ENCODE assay signal across 22 mouse cellular contexts in the genomic region with DNA sequence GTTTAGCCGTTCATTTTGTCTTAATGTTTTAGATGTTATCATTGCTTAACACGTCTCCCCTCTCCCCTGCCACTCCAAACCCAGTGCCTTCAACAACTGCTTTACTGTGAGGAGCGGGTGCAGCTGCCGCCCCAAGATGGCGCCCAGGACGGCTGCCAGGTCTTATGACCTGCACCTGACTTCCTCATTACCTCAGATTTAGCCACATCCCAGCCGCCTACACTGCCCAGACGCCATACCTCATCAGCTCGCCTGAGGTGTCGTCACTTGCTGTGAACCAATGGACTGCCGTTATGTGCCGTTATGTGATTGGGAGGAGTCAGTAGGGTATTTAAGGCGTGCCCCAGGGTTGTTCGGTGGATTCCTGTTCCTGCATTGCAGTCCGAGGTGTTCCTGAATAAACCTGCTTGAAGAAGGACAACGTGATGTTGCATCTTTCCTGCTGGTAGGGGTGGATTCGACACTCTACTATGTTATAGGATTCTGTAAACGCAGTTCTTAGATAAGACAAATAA.
DNase-seq lines count a peak whose midpoint lies in the region; ATAC-seq lines count a peak whose summit lies in the region.
"Had no signal": no experiment of that assay in that cellular context is flagged by ENCODE, and none has a peak within 500 bp of the region (broad histone marks: within the 10 kb centered on the region; RNA-seq: fewer than 3 reads in every experiment).

No protein-coding gene starts in this region.

- H3K9me3 ChIP-seq in forebrain, embryonic 10.5 days: no peaks in the 10 kb centered on the region
- H3K9me3 ChIP-seq in intestine, embryonic 16.5 days (ENCODE audit: control insufficient read depth, low read length): no peaks in the 10 kb centered on the region
- H3K9me3 ChIP-seq in midbrain, embryonic 16.5 days (replicated peaks; ENCODE audit: control insufficient read depth, low read length, poor library complexity, severe bottlenecking): no peaks in the 10 kb centered on the region
- H3K9me3 ChIP-seq: embryonic facial prominence, embryonic 10.5 days; embryonic facial prominence, embryonic 12.5 days; forebrain, embryonic 12.5 days; G1E had no signal

- DNase-seq in heart, adult 11 months: peak; percentile 83
- DNase-seq in heart, adult 9 months (ENCODE audit: low spot score in 2 of 2): no peak
- DNase-seq in 3134 (ENCODE audit: extremely low read depth, insufficient read length, low spot score) (peak; percentile 41), MN1 (ENCODE audit: low spot score) (peak; percentile 26), ZHBTc4 (ENCODE audit: low read depth, low spot score) (peak; percentile 58)
- DNase-seq in forebrain, embryonic 10.5 days (ENCODE audit: extremely low spot score, low spot score): no peak
- DNase-seq: adrenal gland, adult 2 months; adrenal gland, postnatal 10 days; adrenal gland, postnatal 25 days; cerebellum, adult 11 months; cerebellum, adult 18-20 months; cerebellum, adult 9-10 months; cerebellum, postnatal 10 days; cerebellum, postnatal 25 days had no signal

- no peaks in the 10 kb centered on the region for H3K36me3 ChIP-seq in forebrain, embryonic 10.5 days (replicated peaks)
- H3K36me3 ChIP-seq in intestine, embryonic 16.5 days (ENCODE audit: control insufficient read depth, insufficient read depth, low read length): no peaks in the 10 kb centered on the region
- H3K36me3 ChIP-seq in midbrain, embryonic 16.5 days (ENCODE audit: control insufficient read depth, insufficient read depth, low read length): no peaks in the 10 kb centered on the region
- H3K36me3 ChIP-seq: embryonic facial prominence, embryonic 10.5 days; embryonic facial prominence, embryonic 12.5 days; forebrain, embryonic 12.5 days; G1E had no signal

- H3K9ac ChIP-seq in intestine, embryonic 16.5 days (ENCODE audit: low read depth, low read length): no peak overlapping the region
- no peak overlapping the region for H3K9ac ChIP-seq in midbrain, embryonic 16.5 days (ENCODE audit: low read depth, low read length)
- H3K9ac ChIP-seq: embryonic facial prominence, embryonic 12.5 days; forebrain, embryonic 12.5 days had no signal

- no peak for ATAC-seq in intestine, embryonic 16.5 days
- ATAC-seq in midbrain, embryonic 16.5 days: no peak
- ATAC-seq: forebrain, embryonic 14.5 days; forebrain, embryonic 16.5 days had no signal

- H3K4me3 ChIP-seq in forebrain, embryonic 10.5 days: no peak overlapping the region
- no peak overlapping the region for H3K4me3 ChIP-seq in intestine, embryonic 16.5 days (ENCODE audit: low read length)
- no peak overlapping the region for H3K4me3 ChIP-seq in midbrain, embryonic 16.5 days (ENCODE audit: low read depth, low read length)
- H3K4me3 ChIP-seq: embryonic facial prominence, embryonic 10.5 days; embryonic facial prominence, embryonic 12.5 days; forebrain, embryonic 12.5 days had no signal

- whole genome bisulfite sequencing in forebrain, embryonic 10.5 days: 90% methylated on average over 18 of the region's 18 CpGs
- WGBS in intestine, embryonic 16.5 days: 92% methylated on average over 18 of the region's 18 CpGs
- WGBS in midbrain, embryonic 16.5 days: 94% methylated on average over 18 of the region's 18 CpGs

- no peak overlapping the region for H3K4me2 ChIP-seq in intestine, embryonic 16.5 days (ENCODE audit: low read depth, low read length)
- H3K4me2 ChIP-seq in midbrain, embryonic 16.5 days (ENCODE audit: low read length): no peak overlapping the region
- H3K4me2 ChIP-seq: embryonic facial prominence, embryonic 12.5 days; forebrain, embryonic 12.5 days had no signal

- no peaks in the 10 kb centered on the region for H3K27me3 ChIP-seq in forebrain, embryonic 10.5 days (ENCODE audit: poor library complexity, severe bottlenecking)
- H3K27me3 ChIP-seq in intestine, embryonic 16.5 days (replicated peaks; ENCODE audit: control insufficient read depth, insufficient read depth, low read length): no peaks in the 10 kb centered on the region
- H3K27me3 ChIP-seq in midbrain, embryonic 16.5 days (ENCODE audit: control insufficient read depth, insufficient read depth, low read depth, low read length): no peaks in the 10 kb centered on the region
- H3K27me3 ChIP-seq: embryonic facial prominence, embryonic 12.5 days; forebrain, embryonic 12.5 days had no signal

- H3K4me1 ChIP-seq in forebrain, embryonic 10.5 days: no peaks in the 10 kb centered on the region
- no peaks in the 10 kb centered on the region for H3K4me1 ChIP-seq in intestine, embryonic 16.5 days (ENCODE audit: control insufficient read depth, insufficient read depth, low read length)
- no peaks in the 10 kb centered on the region for H3K4me1 ChIP-seq in midbrain, embryonic 16.5 days (ENCODE audit: control insufficient read depth, insufficient read depth, low read length)
- H3K4me1 ChIP-seq: embryonic facial prominence, embryonic 10.5 days; embryonic facial prominence, embryonic 12.5 days; forebrain, embryonic 12.5 days had no signal

- no peak overlapping the region for H3K27ac ChIP-seq in forebrain, embryonic 10.5 days
- no peak overlapping the region for H3K27ac ChIP-seq in intestine, embryonic 16.5 days (ENCODE audit: low read length)
- no peak overlapping the region for H3K27ac ChIP-seq in midbrain, embryonic 16.5 days (ENCODE audit: low read length)
- H3K27ac ChIP-seq: embryonic facial prominence, embryonic 10.5 days; embryonic facial prominence, embryonic 12.5 days; forebrain, embryonic 12.5 days had no signal

Comparison
In these comparisons a context has a peak if more than half of its experiments do, and no peak if none do; other contexts are left out.
1. DNase-seq: peak in heart, adult 11 months (single experiment), 3134 (single experiment), MN1 (single experiment) and ZHBTc4 (single experiment); none in heart, adult 9 months (0 of 2) and forebrain, embryonic 10.5 days (single experiment).